Mouse (Mus musculus) C2C12 (cell line): ENCODE measurements at regions not wholly inside any gene's neighbourhood (a gene's known extent, or its start where the extent isn't known, plus 50 kb on each side); places are given as distances from the start of the nearest gene placed in this dataset.

Source experiments
- CTCF ChIP-seq: IDR thresholded peaks from one replicate; pipeline ENCODE4 v1.5.1; 2011; ENCODE audit not compliant: control insufficient read depth, insufficient read depth, insufficient read length
- MAX ChIP-seq: IDR thresholded peaks from one replicate; pipeline ENCODE4 v1.6.1; 2011; ENCODE audit warnings: mild to moderate bottlenecking, control low read depth
- MYOG ChIP-seq: IDR thresholded peaks from one replicate; pipeline ENCODE4 v1.6.1; 2011; ENCODE audit not compliant: control insufficient read depth, insufficient read length; ENCODE audit errors: extremely low read depth

DNA sequence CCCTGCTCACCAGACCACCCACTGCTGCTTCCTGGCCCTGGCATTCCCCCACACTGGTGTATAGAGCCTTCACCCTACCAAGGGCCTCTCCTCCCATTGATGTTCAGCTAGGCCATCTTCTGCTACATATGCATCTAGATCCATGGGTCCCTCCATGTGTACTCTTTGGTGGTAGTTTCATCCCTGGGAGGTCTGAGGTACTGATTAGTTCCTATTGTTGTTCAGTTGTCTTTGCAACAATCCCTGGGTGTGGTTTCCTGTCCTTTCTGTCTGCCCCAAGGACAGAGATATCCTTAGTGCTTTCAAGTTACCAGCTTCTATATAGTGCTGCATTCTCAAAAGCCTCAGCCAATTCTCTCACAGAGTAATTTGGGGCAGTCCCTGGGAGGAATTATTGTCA is 440.1 kb upstream of the Apob start:
- TF ChIP-seq MYOG (no peak), CTCF (no peak), MAX (no peak)
